Mouse (Mus musculus): ENCODE results near the gene Gm44965. TPM values are rescaled to one million over a fixed set of nuclear protein-coding genes. Genes with fewer than 3 reads are reported as not detected.
"Not testable (repeated sequence)": the region's sequence is repeated elsewhere in the genome, so short reads cannot be mapped to it uniquely, and the experiment has no call there.

Gene Gm44965
- polyA plus RNA-seq, 1 experiment from 2014 or later, result 1.0 TPM

- Histone ChIP-seq H3K4me2 (no peak overlapping the region), H3K9ac (no peak overlapping the region), H3K36me3 (peaks cover 1% of the 10 kb centered on the region), H3K4me3 (no peak overlapping the region), H3K4me1 (replicated peaks) (peaks cover 6% of the 10 kb centered on the region; the same call in 1 of the 2 replicates), H3K27me3 (no peaks in the 10 kb centered on the region), H3K27ac (replicated peaks) (no peak overlapping the region), H3K9me3 (no peaks in the 10 kb centered on the region)
- no peak for ATAC-seq (ENCODE audit: low FRiP score, low read depth)
- WGBS, result 66% methylated on average over 2 of the region's 2 CpGs
Measured at GRCm38 (mm10) chr6:48608124-48608523, 14.4 kb downstream of the Gm44965 start.

DNA sequence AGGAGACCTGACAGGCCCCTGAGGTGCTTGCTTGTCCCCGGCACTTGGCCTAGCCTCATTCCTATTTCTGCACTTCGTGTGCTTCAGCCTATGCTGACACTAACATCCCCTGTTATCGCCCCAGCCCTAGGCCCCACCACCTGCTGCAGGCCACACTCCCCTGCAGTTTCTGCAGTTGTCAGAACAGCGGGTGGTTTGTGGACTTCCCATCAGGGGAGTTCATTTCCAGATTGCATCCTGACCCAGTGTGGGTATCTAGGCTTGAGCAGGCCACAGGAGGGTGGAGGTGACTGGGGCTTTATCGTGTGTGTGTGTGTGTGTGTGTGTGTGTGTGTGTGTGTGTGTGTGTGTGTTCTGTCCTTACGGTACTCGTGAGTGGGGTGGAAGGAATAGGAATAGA lies 15.8 kb downstream of the Gm44965 start:
- Histone ChIP-seq H3K4me1 (replicated peaks) (0 out of 2 replicates have a peak, but pooled peaks cover 4% of the 10 kb centered on the region), H3K9me3 (no peaks in the 10 kb centered on the region), H3K9ac (no peak overlapping the region), H3K4me3 (no peak overlapping the region), H3K27me3 (no peaks in the 10 kb centered on the region), H3K27ac (replicated peaks) (no peak overlapping the region), H3K36me3 (peaks cover 14% of the 10 kb centered on the region), H3K4me2 (no peak overlapping the region)
- 53% methylated on average over 7 of the region's 7 CpGs for WGBS
- ATAC-seq (ENCODE audit: low FRiP score, low read depth), result no peak; the same call in 1 of the 2 replicates

DNA sequence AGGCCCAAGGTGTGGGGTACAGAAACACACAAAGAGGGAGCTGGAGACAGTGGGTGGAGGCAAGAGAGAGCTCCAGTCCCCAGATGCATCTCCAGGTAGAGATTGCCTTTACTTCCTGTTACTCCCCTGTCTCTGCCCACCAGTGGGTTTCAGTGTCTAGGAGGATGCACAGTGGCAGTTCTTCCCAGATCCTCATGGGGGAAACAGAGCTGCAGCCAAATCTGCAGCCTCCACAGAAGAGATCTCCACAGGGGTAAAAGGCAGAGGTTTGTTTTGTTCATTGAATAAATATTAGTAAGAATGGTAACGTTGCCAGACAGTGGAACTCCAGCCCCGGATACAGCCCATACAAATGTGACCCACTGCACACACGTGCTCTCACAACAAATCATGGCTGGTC lies 16.9 kb downstream of the Gm44965 start:
- no peak overlapping the region for H3K4me3 ChIP-seq
- no peaks in the 10 kb centered on the region for H3K9me3 ChIP-seq
- ATAC-seq (ENCODE audit: low FRiP score, low read depth), result no peak
- no peak overlapping the region for H3K4me2 ChIP-seq
- no peak overlapping the region for H3K9ac ChIP-seq
- no peaks in the 10 kb centered on the region for H3K27me3 ChIP-seq
- no peak overlapping the region for H3K27ac ChIP-seq (replicated peaks)
- 70% methylated on average over 3 of the region's 3 CpGs for WGBS
- peaks cover 19% of the 10 kb centered on the region for H3K36me3 ChIP-seq
- H3K4me1 ChIP-seq (replicated peaks), result 0 out of 2 replicates have a peak, but pooled peaks cover 4% of the 10 kb centered on the region

DNA sequence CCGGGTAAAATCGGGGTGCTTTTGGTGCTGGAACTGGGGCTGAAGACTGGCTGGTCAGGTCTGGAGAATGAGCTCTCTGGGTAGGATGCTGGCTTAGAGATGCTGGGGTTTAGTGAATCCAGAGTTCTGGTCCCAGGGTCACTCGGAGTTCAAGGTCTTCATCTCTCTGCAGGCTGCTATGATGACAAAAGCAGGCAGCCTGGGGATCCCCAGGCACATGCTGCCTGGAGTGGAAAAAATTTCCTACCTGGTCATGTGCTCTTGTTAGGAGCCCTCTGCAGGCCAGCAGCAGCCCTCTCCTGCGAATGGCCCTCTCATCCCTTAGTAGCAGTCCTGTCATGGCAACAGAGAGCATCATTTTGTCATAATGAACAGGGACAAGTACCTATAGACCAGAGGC lies 19.7 kb downstream of the Gm44965 start:
- Histone ChIP-seq H3K27me3 (no peaks in the 10 kb centered on the region), H3K9ac (no peak overlapping the region), H3K4me1 (replicated peaks) (0 out of 2 replicates have a peak, but pooled peaks cover 4% of the 10 kb centered on the region), H3K4me2 (no peak overlapping the region), H3K4me3 (no peak overlapping the region), H3K36me3 (peaks cover 21% of the 10 kb centered on the region), H3K27ac (replicated peaks) (no peak overlapping the region), H3K9me3 (no peaks in the 10 kb centered on the region)
- no peak for ATAC-seq (ENCODE audit: low FRiP score, low read depth)
- WGBS, result 88% methylated on average over 4 of the region's 4 CpGs

DNA sequence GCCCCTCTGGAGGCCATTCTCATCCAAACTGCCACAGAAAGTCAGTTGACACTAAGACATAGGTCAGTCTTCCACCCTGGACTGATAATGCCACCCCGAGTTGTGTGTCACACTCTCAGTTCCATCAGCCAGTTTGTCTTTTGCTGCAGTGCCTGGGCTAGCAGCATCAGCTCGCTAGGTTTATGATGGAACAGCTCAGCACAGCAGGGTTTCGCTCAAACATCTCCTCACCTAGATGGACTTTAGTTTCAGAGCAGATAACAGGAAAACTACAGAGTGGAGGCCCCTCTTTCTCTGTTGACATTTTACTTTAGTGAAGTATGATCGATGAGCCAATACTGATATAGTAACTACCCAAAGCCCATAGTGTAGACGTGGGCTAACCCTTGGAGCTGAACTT lies 21.0 kb downstream of the Gm44965 start:
- Histone ChIP-seq H3K9me3 (no peaks in the 10 kb centered on the region), H3K36me3 (peaks cover 31% of the 10 kb centered on the region), H3K27ac (replicated peaks) (no peak overlapping the region), H3K27me3 (no peaks in the 10 kb centered on the region), H3K4me1 (replicated peaks) (no peaks in the 10 kb centered on the region), H3K4me2 (no peak overlapping the region), H3K9ac (no peak overlapping the region), H3K4me3 (no peak overlapping the region)
- whole genome bisulfite sequencing, result 97% methylated on average over 5 of the region's 5 CpGs
- no peak for ATAC-seq (ENCODE audit: low FRiP score, low read depth)

DNA sequence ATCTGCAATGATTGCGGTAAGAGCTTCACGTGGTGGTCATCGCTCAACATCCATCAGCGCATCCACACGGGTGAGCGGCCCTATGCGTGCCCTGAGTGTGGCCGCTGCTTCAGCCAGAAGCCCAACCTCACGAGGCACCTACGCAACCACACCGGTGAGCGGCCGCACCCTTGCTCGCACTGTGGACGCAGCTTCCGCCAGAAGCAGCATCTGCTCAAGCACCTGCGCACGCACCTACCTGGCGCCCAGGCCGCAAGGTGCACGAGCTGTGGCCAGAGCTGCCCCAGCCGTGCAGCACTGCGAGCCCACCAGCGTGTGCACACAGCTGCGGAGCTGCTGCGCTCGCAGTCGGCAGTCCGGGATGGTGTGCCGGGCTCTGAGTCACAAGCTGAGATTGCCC lies 26.3 kb downstream of the Gm44965 start:
- 95% methylated on average over 30 of the region's 30 CpGs for WGBS
- Histone ChIP-seq H3K27me3 (no peaks in the 10 kb centered on the region), H3K4me2 (no peak overlapping the region), H3K9me3 (no peaks in the 10 kb centered on the region), H3K4me3 (no peak overlapping the region), H3K36me3 (peaks cover 27% of the 10 kb centered on the region), H3K4me1 (replicated peaks) (no peaks in the 10 kb centered on the region), H3K9ac (no peak overlapping the region), H3K27ac (replicated peaks) (no peak overlapping the region)
- ATAC-seq (ENCODE audit: low FRiP score, low read depth), result no peak

DNA sequence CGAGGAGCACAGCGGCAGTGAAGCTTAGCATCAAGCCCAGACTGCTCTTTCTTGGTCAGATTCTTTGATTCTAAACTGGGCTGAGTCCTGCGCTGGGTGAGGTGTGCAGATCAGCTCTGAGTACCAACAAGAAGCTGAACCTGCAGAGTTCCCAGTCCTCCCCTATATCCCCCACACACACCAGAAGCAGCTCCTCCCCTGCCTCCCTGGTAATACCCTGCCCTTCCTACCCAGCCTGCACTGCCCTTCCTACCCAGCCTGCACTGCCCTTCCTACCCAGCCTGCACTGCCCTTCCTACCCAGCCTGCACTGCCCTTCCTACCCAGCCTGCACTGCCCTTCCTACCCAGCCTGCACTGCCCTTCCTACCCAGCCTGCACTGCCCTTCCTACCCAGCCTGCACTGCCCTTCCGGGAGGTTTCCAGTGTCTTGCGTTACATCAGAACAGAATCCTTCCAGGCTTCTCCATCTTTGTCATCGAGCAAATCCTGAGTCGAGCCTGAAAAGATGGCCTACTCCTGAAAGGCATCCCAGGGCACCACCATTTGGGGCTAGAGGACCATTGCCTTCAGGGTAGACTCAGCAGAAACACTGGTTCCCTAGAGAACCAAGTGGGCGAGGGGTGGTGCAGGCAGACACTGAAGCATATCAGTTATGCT lies 28.6 kb downstream of the Gm44965 start:
- not testable (repeated sequence) for H3K9me3 ChIP-seq; H3K4me2 ChIP-seq; H3K4me3 ChIP-seq; H3K9ac ChIP-seq; H3K27ac ChIP-seq (replicated peaks); H3K27me3 ChIP-seq; ATAC-seq (ENCODE audit: low FRiP score, low read depth)
- 89% methylated on average over 8 of the region's 8 CpGs for WGBS
- H3K4me1 ChIP-seq (replicated peaks), result peaks cover 11% of the 10 kb centered on the region
- peaks cover 24% of the 10 kb centered on the region for H3K36me3 ChIP-seq

DNA sequence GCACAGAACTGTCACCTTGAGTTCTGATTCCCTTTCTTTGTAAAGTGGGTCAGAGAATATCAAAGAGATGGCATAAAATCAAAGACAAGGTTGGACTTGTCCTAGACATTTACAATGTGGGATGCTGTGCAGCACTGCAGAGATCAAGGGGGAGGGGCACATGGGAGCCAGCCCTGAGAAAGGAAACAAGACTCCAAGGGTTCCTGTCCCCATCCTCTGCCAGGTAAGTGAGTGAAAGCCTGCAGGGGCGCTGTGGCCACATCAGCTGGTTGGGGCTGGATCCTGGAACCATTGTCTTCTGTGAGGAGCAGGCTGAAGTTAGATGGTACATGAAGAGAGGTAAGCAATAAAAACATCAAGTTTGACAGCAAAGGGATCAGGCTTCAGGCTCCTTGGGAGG lies 29.7 kb downstream of the Gm44965 start:
- H3K4me2 ChIP-seq, result no peak overlapping the region
- no peak overlapping the region for H3K27ac ChIP-seq (replicated peaks)
- no peak overlapping the region for H3K9ac ChIP-seq
- WGBS, result 33% methylated on average over 1 of the region's 1 CpGs
- no peak overlapping the region for H3K4me3 ChIP-seq
- ATAC-seq (ENCODE audit: low FRiP score, low read depth), result no peak
- H3K36me3 ChIP-seq, result peaks cover 24% of the 10 kb centered on the region
- peaks cover 22% of the 10 kb centered on the region for H3K4me1 ChIP-seq (replicated peaks)
- H3K27me3 ChIP-seq, result peaks cover 13% of the 10 kb centered on the region
- H3K9me3 ChIP-seq, result no peaks in the 10 kb centered on the region

DNA sequence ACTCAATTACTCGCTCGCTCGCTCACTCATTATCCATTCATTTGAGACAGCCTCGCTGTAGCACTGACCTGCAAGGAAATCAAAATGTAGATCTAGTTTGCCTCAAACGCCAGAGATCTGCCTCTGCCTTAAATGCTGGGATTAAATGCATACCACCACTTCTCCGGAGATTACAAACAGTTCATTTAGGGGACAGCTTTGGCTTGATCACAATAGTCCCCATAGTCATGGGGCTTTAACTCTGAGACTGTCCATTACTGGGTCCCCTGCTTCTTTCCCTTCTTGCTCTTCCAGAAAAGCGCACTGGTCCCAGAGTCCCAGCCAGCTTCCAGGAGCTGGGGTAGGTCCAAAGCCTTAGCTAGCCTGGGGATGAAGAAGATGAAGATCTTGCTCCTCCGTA lies 32.7 kb downstream of the Gm44965 start, which contains the start of gene AI854703:
Gene AI854703, plus strand, starts transcription at position 301 of the 400 bp plus-strand sequence.
- no peak within 1 kb of the TSS for H3K27ac ChIP-seq (replicated peaks)
- WGBS, result 28% methylated on average over 8 of the region's 8 CpGs
- peaks cover 15% of the 10 kb centered on the region for H3K27me3 ChIP-seq
- H3K9me3 ChIP-seq, result no peaks in the 10 kb centered on the region
- peak within 1 kb of the TSS; percentile 85 for H3K4me2 ChIP-seq
- H3K4me3 ChIP-seq, result peak within 1 kb of the TSS; percentile 57
- H3K9ac ChIP-seq, result peak within 1 kb of the TSS; percentile 61
- peaks cover 42% of the 10 kb centered on the region for H3K4me1 ChIP-seq (replicated peaks)
- H3K36me3 ChIP-seq, result no peaks in the 10 kb centered on the region
- 0 out of 2 replicates have a peak, but pooled peaks have one; percentile 3 for ATAC-seq (ENCODE audit: low FRiP score, low read depth)

- Histone ChIP-seq H3K9ac (peak overlapping the region; percentile 61), H3K27me3 (peaks cover 15% of the 10 kb centered on the region), H3K4me1 (replicated peaks) (peaks cover 42% of the 10 kb centered on the region), H3K9me3 (no peaks in the 10 kb centered on the region), H3K4me3 (peak overlapping the region; percentile 57), H3K36me3 (no peaks in the 10 kb centered on the region), H3K27ac (replicated peaks) (no peak overlapping the region), H3K4me2 (peak overlapping the region; percentile 85)
- ATAC-seq (ENCODE audit: low FRiP score, low read depth), result 0 out of 2 replicates have a peak, but pooled peaks have one; percentile 31
- 1% methylated on average over 32 of the region's 32 CpGs for WGBS
Measured at GRCm38 (mm10) chr6:48626984-48627383, 33.2 kb downstream of the Gm44965 start.

DNA sequence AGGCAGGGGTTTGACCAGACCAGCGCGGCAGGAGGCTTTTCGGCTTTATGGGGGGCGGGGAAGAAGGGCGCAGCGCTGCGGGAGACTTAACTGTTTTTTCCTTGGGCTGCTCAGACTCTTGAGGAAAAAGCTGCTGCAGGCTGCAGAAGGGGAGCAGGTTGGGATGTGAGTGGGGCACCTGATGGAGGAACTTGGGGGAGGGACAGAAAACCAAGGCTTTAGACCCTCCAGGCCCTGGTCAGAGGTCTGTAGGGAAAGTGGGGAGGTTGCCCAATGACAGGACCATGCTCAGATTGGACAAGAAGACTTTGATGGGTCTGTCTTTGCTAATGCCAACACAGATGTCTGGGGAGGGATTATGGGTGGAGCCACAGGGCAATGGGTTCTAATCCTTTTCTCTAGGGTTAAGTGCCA lies 33.8 kb downstream of the Gm44965 start:
- peak overlapping the region; percentile 85 for H3K4me2 ChIP-seq

GRCm38 (mm10) chr6:48628377-48628776 lies 34.6 kb downstream of the Gm44965 start:
- no peaks in the 10 kb centered on the region for H3K9me3 ChIP-seq
- ATAC-seq (ENCODE audit: low FRiP score, low read depth), result no peak
- peaks cover 42% of the 10 kb centered on the region for H3K4me1 ChIP-seq (replicated peaks)
- H3K36me3 ChIP-seq, result no peaks in the 10 kb centered on the region
- peak overlapping the region; percentile 94 for H3K4me2 ChIP-seq
- no peak overlapping the region for H3K9ac ChIP-seq
- no peak overlapping the region for H3K27ac ChIP-seq (replicated peaks)
- WGBS, result 84% methylated on average over 3 of the region's 3 CpGs
- H3K27me3 ChIP-seq, result peaks cover 15% of the 10 kb centered on the region
- 0 out of 2 replicates have a peak overlapping the region, but pooled peaks have one; percentile 53 for H3K4me3 ChIP-seq

More for the DNA sequence above, 33.8 kb downstream of the Gm44965 start:
- Histone ChIP-seq H3K4me3 (peak overlapping the region; percentile 57), H3K36me3 (no peaks in the 10 kb centered on the region), H3K4me1 (replicated peaks) (peaks cover 42% of the 10 kb centered on the region), H3K27me3 (peaks cover 15% of the 10 kb centered on the region), H3K9ac (peak overlapping the region; percentile 61), H3K27ac (replicated peaks) (no peak overlapping the region), H3K9me3 (no peaks in the 10 kb centered on the region)
- WGBS, result 4% methylated on average over 7 of the region's 7 CpGs
- no peak for ATAC-seq (ENCODE audit: low FRiP score, low read depth)
